Mouse (Mus musculus) liver, embryonic 14.5 days (tissue): Measurements from ENCODE around the gene Metap1d. TPM values are rescaled to one million over a fixed set of nuclear protein-coding genes. Genes with fewer than 3 reads are reported as not detected.

Experiments used
- ATAC-seq: fragments of 200-750 bp; cut with Nextera tagmentation; 2 replicates; pipeline ENCODE4 v1.8.0; 2017; ENCODE audit warnings: moderate number of reproducible peaks, mild to moderate bottlenecking, moderate library complexity; ENCODE audit not compliant: insufficient read depth
- DNase-seq, 3 experiments: peaks; one replicate each; pipeline ENCODE4 v3.0.0-alpha.2; 2012 to 2013; ENCODE audit warnings: low read depth in 3 of 3, low spot score in 3 of 3
- H3K27ac ChIP-seq: fragments of 300-500 bp; sonication (generic); 2 replicates; pipeline ENCODE4 v1.5.1; 2014; ENCODE audit warnings: moderate library complexity, mild to moderate bottlenecking, control low read depth, inconsistent platforms
- H3K27me3 ChIP-seq: fragments of 300-500 bp; sonication (generic); 2 replicates; pipeline ENCODE4 v1.6.1; 2014; ENCODE audit warnings: mild to moderate bottlenecking, low read length, moderate library complexity; ENCODE audit not compliant: control insufficient read depth, insufficient read depth
- H3K36me3 ChIP-seq: fragments of 300-500 bp; sonication (generic); replicated peaks from 2 replicates; pipeline ENCODE4 v1.6.1; 2014; ENCODE audit warnings: low read depth; ENCODE audit not compliant: control insufficient read depth, insufficient read depth
- H3K4me1 ChIP-seq, 2 experiments: fragments of 200-500 bp in 1 of 2; fragments of 300-500 bp in 1 of 2; sonication (generic) in 1 of 2; replicated peaks; 2 replicates each; pipeline ENCODE4 v1.6.1; 2012 to 2014; ENCODE audit warnings: antibody characterized with exemption in 1 of 2, inconsistent platforms in 1 of 2, low read length in 1 of 2; ENCODE audit not compliant: control insufficient read depth in 2 of 2, insufficient read depth in 2 of 2
- H3K4me2 ChIP-seq: fragments of 300-500 bp; sonication (generic); 2 replicates; pipeline ENCODE4 v1.6.1; 2014; ENCODE audit warnings: low read depth, mild to moderate bottlenecking, control low read depth, moderate library complexity
- H3K4me3 ChIP-seq, 2 experiments: fragments of 200-500 bp in 1 of 2; fragments of 300-500 bp in 1 of 2; sonication (generic) in 1 of 2; 2 replicates each; pipeline ENCODE4 v1.5.1; 2012 to 2014; ENCODE audit warnings: low read depth in 2 of 2, low read length in 2 of 2, mild to moderate bottlenecking in 2 of 2, control low read depth in 1 of 2, inconsistent platforms in 1 of 2, moderate library complexity in 1 of 2; ENCODE audit not compliant: insufficient read depth in 1 of 2
- H3K9ac ChIP-seq: fragments of 300-500 bp; sonication (generic); replicated peaks from 2 replicates; pipeline ENCODE4 v1.6.1; 2014; ENCODE audit warnings: mild to moderate bottlenecking, control low read depth, moderate library complexity
- H3K9me3 ChIP-seq: fragments of 300-500 bp; sonication (generic); 2 replicates; pipeline ENCODE4 v1.6.1; 2016; ENCODE audit warnings: low read length, mixed read lengths; ENCODE audit not compliant: control insufficient read depth
- CTCF ChIP-seq: IDR thresholded peaks from 2 replicates; pipeline ENCODE4 v1.5.1; 2016; ENCODE audit warnings: antibody characterized with exemption, low read depth, control low read depth
- EP300 ChIP-seq: IDR thresholded peaks from 2 replicates; pipeline ENCODE4 v1.6.1; 2016; ENCODE audit warnings: antibody characterized with exemption, low read depth
- WGBS: fragments of 180-500 bp; shearing (Covaris S2); extraction: QIAGEN DNeasy Blood & Tissue Kit; methylation state at CpG from one replicate; pipeline ENCODE4 v1.1.7; 2014; ENCODE audit not compliant: insufficient replicate concordance; 5-methylcytosine and 5-hydroxymethylcytosine counted together
- polyA plus RNA-seq, 2 experiments: library from polyadenylated mRNA; depleted of rRNA in 1 of 2; stranded (reverse) in 1 of 2; unstranded in 1 of 2; fragments of >200 nt; fragmentation: Nextera tagmentation in 1 of 2; extraction: Ambion mirVana in 1 of 2; gene quantifications; 2 replicates each; pipeline versions ENCODE4 v1.2.1 to v1.2.3; 2012 to 2014

The Metap1d gene
- polyA plus RNA-seq, 2 experiments: 22.2 to 29.9 TPM

DNA sequence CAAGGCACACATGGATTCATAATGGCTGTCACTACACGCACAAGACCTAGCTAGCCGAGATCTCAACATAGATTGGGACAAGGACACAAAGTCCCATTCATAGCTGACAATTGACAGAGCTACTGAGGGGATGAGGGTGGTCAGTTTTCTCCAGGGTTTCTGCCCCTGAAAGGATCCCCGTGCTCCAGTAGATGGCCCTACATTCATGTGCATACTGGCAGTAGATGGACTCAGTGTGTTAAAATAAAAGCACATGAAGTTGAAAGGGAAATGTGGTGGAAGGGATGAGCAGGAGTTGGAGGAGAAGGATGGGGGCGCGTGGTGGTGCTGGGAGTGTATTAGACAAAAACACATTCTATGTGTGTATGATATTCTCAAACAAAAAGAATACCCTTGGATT, 1.3 kb upstream of the Metap1d start:
- H3K9ac ChIP-seq: no peak overlapping the region
- no peak for DNase-seq
- WGBS: 53% methylated on average over 5 of the region's 5 CpGs

GRCm38 (mm10) chr2:71453917-71454260, 813 bp downstream of the Metap1d start:
- no peak for ATAC-seq
- peak overlapping the region; percentile 74 to 91 for H3K4me3 ChIP-seq
- 33% methylated on average over 4 of the region's 4 CpGs for WGBS

More for the DNA sequence above, 1.3 kb upstream of the Metap1d start:
- H3K36me3 ChIP-seq: no peaks in the 10 kb centered on the region
- no peaks in the 10 kb centered on the region for H3K9me3 ChIP-seq
- peaks cover 13 to 17% of the 10 kb centered on the region in 2 experiments for H3K4me1 ChIP-seq
- H3K4me2 ChIP-seq: no peak overlapping the region
- no peak overlapping the region for H3K27ac ChIP-seq
- TF ChIP-seq EP300: no peak
- TF ChIP-seq CTCF: peak; percentile 41; the same call in 1 of the 2 replicates
- no peak overlapping the region for H3K4me3 ChIP-seq
- ATAC-seq: no peak
- peaks cover 8% of the 10 kb centered on the region for H3K27me3 ChIP-seq

GRCm38 (mm10) chr2:71458624-71459023, 5.5 kb downstream of the Metap1d start:
- no peaks in the 10 kb centered on the region for H3K27me3 ChIP-seq
- H3K9ac ChIP-seq: no peak overlapping the region
- DNase-seq: no peak
- H3K4me1 ChIP-seq: peaks cover 47 to 51% of the 10 kb centered on the region in 2 experiments
- H3K4me2 ChIP-seq: no peak overlapping the region
- H3K9me3 ChIP-seq: no peaks in the 10 kb centered on the region
- TF ChIP-seq CTCF (no peak), EP300 (no peak)
- 74% methylated on average over 13 of the region's 13 CpGs for WGBS
- no peak overlapping the region for H3K27ac ChIP-seq
- H3K36me3 ChIP-seq: no peaks in the 10 kb centered on the region
- ATAC-seq: no peak
- H3K4me3 ChIP-seq: no peak overlapping the region

More at GRCm38 (mm10) chr2:71453917-71454260, 813 bp downstream of the Metap1d start:
- Histone ChIP-seq H3K4me2 (peak overlapping the region; percentile 95), H3K9ac (peak overlapping the region; percentile 80), H3K27me3 (0 out of 2 replicates have a peak, but pooled peaks cover 1% of the 10 kb centered on the region), H3K9me3 (no peaks in the 10 kb centered on the region), H3K4me1 (peaks cover 18 to 20% of the 10 kb centered on the region in 2 experiments), H3K27ac (peak overlapping the region; percentile 81), H3K36me3 (no peaks in the 10 kb centered on the region)
- TF ChIP-seq CTCF (no peak), EP300 (no peak)
- DNase-seq: no peak

- Histone ChIP-seq H3K36me3 (no peaks in the 10 kb centered on the region), H3K9me3 (no peaks in the 10 kb centered on the region), H3K4me2 (no peak overlapping the region), H3K27me3 (no peaks in the 10 kb centered on the region), H3K4me1 (peaks cover 49 to 52% of the 10 kb centered on the region in 2 experiments), H3K27ac (peak overlapping the region; percentile 37), H3K9ac (no peak overlapping the region), H3K4me3 (no peak overlapping the region)
- DNase-seq: no peak
- ATAC-seq: no peak
- WGBS: 71% methylated on average over 1 of the region's 1 CpGs
- TF ChIP-seq EP300 (no peak), CTCF (no peak)
Observed at GRCm38 (mm10) chr2:71459659-71460058, 6.6 kb downstream of the Metap1d start.

DNA sequence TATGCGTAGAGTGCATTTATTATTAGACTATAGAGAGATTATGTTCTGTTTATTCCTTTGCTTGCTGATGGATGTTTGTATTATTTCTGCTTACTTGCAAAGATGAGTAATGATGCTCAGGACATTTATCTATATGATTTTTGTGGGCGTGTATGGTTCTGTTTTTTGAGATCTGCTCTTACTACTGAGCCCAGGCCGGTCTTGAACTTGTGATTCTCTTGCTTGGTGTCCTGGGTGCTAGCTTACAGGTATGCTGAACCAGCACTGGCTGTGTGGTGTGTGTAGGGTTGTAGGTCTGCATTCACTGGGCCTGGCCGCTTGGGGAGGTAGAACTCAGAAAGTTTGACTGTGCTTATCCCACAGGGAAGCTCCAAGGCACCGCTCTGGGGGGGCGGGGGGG, 8.1 kb downstream of the Metap1d start:
- H3K36me3 ChIP-seq: no peaks in the 10 kb centered on the region
- H3K4me3 ChIP-seq: peak overlapping the region; percentile 4 to 35; a peak in 3 of 4 replicates
- H3K27ac ChIP-seq: peak overlapping the region; percentile 92
- peak overlapping the region; percentile 70 for H3K4me2 ChIP-seq
- H3K27me3 ChIP-seq: no peaks in the 10 kb centered on the region
- WGBS: 28% methylated on average over 6 of the region's 6 CpGs
- DNase-seq: peak; percentile 41 to 51 (median 44)
- ATAC-seq: peak; percentile 61
- peak overlapping the region; percentile 48 for H3K9ac ChIP-seq
- TF ChIP-seq CTCF: peak; percentile 29; the same call in 1 of the 2 replicates
- TF ChIP-seq EP300: no peak
- H3K9me3 ChIP-seq: no peaks in the 10 kb centered on the region
- peaks cover 49 to 55% of the 10 kb centered on the region in 2 experiments for H3K4me1 ChIP-seq
